Mouse (Mus musculus): Measurements from ENCODE around the gene Ppp1r3g.
A peak's percentile ranks its signal among the peaks of the same experiment; 100 is the strongest.

Ppp1r3g gene

DNA sequence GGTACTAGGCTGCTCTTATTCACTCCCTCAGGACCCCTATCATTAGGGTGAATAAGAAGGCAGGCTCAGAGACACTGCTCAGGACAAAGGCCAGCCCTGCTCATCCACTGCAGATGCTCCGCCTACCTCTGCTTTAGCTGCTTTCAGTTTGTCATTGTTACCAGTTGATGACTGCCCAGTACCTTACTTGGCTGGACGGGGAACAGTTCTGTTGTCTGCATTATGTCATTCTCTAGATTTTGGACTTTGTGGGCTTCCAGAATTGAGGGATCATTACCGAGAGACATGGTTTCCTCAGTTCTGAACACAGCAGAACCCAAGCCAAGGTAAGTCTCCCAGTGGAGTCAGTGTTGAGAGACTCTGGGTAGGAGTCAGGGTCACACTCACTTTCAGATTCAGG lies 36.6 kb downstream of the Ppp1r3g start:
- no peak for DNase-seq (ENCODE audit: low read depth, low spot score)

DNA sequence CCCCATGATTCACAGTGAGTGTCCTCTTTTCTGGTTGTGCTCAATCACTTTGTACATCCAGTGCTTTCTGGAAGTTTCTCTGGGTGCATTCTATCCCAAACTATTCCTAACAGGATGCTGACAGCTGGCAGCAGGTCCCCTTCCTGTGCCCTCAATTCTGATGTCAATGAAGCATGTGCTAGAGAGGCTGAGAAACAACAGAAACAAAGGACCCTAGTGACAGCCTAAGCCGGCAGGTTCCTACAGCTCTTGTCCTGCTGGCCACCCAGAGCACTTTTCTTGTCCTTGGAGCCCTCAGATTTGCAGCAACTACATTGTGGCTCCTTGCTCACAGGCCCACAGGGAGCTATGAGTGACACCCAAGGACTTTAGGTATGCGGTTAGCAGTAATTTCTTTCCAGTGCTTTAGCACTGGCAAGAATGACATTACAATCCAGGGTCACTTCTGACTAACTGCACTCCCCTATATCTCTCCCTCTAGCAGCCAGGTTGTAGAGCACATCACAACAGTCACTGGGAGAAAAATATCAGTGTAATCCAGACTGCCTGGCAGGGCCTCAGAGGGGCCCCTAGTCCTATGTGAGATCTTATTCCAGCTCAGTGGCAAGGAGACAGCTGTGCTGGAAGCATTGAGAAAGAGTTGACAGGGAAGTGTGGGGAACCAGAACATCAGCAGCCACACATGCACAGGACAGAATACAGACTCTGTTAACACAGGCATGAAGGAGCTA lies 37.2 kb downstream of the Ppp1r3g start:
- DNase-seq (ENCODE audit: low read depth, low spot score): no peak

DNA sequence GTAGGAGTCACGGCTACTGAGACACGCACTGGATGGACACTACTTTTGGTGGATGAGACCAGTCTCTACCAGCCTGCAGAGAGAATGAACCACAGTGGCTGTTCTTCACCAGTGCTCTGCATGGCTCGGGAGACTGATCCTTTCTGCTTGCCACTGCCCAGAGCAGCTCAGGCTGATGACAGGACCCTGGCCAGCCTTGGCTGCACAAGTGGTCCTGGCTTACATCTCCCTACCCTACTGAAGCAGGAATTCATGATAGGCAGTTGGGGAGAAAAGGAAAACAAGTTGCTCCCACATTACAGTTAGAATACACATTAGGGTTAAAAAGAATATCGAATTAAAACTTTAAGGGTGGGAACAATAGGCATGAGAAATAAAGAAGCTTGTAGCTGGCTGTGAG lies 39.0 kb downstream of the Ppp1r3g start:
- no peak for DNase-seq (ENCODE audit: low read depth, low spot score)

DNA sequence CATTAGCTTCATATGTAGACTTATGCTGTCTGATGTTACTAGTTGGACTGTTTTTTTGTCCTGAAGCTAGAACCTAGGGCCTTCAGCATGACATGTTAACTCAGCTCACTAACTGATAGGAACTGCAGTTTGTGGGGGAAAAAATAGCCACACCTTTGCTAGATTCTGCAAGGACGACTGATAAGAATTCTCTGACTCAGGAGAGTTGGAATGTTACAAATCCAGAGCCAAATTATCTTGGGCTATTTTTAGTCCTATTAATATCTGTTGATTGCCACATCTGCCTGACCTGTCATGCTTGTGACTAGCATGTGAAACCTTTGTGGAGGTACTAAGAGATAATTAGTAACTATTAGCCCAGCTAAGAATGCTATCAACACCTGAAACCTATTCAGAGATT lies 42.2 kb downstream of the Ppp1r3g start:
- DNase-seq (ENCODE audit: low read depth, low spot score): no peak

DNA sequence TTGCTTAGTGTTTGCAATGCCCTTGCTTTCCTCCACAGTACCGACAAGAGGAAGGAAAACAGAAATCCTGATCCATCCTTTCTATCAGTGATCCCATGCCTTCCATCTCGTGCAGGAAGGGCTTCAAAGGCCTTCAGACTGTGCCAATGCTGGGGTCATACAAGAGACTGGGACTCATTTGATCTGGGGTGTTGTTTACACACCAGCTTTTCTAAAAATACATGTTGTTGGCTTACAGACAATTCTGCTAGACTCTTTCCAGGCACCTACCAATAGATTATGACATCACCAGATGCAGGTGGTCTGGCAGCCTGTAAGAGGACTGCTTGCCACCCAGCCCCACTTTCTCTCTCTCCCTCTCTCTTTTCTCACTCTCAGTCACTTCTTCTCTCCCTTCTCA lies 51.3 kb downstream of the Ppp1r3g start:
- DNase-seq (ENCODE audit: low read depth, low spot score): no peak

DNA sequence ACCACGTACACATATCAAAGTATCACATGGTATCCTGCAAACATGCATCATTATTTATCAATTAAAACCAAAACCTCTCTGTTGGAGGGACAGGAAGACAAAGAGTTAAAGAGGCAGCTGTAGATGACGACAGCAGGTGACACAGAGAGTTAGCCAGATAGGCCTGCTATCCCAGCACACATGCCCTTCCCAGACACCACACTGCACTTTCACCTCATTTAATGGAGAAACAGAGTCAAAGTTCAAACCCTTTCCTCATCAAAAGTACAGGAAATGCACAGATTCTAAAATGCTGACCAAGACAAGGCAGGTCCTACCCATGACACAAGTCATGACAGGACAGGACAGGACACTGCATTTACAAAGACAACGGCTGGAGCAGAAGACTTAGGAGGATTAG lies 57.0 kb downstream of the Ppp1r3g start:
- no peak for DNase-seq (ENCODE audit: low read depth, low spot score)

DNA sequence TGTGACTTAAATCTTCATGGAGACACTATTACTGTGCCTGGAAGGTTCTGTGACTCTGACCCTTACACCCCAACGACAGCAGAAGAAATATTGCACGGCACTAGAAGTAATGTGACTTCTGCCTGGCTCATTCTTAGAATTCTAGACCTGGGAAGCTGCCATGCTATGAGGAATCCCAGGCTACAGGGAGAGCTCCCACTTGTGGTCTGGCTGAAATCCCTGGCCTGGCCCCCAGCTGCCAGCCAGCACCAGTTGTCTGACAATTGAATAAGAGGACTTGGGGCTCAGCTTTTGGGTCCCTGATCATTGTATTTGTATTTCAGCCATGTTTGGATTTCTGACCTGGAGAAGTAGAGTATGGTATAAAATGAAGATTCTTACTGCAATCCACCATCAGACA lies 59.4 kb downstream of the Ppp1r3g start:
- DNase-seq (ENCODE audit: low read depth, low spot score): no peak

DNA sequence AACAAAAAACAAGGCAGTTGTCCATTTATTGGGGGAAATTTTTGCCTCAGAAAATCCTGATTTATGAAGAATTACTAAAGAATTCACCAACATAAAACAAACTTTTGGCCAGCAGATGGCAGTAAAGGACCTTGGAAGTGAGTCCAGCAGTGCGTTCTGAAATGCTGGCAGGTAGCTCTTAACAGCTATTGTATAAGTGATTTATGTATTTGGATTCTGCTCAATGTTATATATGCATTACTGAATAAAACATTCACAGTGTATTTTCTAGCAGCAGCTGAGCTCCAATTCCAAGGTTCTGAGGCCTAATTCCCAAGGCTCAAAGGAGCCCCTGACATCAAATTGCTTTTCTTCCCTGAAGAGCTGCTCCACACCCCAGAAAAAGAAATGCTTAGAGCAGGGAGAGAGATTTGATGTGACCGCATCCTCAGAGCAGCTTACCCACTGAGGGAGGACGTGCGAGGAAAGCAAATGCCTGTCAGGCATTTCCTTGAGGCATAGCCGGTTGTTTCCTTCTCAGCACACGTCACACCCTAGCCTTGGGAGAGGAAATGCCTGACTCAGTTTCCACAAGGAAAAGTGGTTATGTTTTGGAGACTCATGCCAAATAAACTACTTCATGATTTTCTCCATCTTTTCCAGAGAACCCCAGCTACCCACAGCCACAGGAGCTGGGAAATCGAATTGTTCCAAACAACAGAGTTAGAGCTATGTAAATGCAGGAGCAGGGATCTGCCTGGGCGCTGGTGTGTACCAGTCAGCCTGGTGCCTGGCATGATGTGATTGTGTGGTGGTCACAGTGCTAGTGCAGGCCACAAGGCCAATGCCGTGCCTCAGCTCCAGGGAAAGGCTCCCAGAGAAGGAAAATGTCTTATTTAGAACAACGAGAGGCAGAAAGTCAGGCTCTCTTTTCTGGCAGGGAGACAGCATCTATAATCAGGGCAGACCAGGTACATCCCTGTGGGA lies 61.0 kb downstream of the Ppp1r3g start:
- peak; percentile 69 for DNase-seq (ENCODE audit: low read depth, low spot score)
